Mouse (Mus musculus): ENCODE data around the gene Gm28047. TPM values are rescaled to one million over a fixed set of nuclear protein-coding genes. Genes with fewer than 3 reads are reported as not detected.
"Not testable (repeated sequence)": the region's sequence is repeated elsewhere in the genome, so short reads cannot be mapped to it uniquely, and the experiment has no call there.

The Gm28047 gene
- total RNA-seq, 2 experiments from 2014 or later: 1.5 TPM; not detected in 1

- DNase-seq (ENCODE audit: low spot score in 2 of 2): no peak
These were observed 2.3 kb downstream of the Gm28047 start for GRCm38 (mm10) chr15:102622536-102622935.

GRCm38 (mm10) chr15:102620765-102621164, 4.1 kb downstream of the Gm28047 start:
- no peak for DNase-seq (ENCODE audit: low spot score in 2 of 2)

GRCm38 (mm10) chr15:102619486-102619885, 5.4 kb downstream of the Gm28047 start:
- no peak for DNase-seq (ENCODE audit: low spot score in 2 of 2)

- DNase-seq (ENCODE audit: low spot score in 2 of 2): no peak
These were observed 7.2 kb downstream of the Gm28047 start for GRCm38 (mm10) chr15:102617654-102618053.

GRCm38 (mm10) chr15:102616174-102616573, 8.7 kb downstream of the Gm28047 start:
- no peak for DNase-seq (ENCODE audit: low spot score in 2 of 2)

GRCm38 (mm10) chr15:102614224-102614623, 10.6 kb downstream of the Gm28047 start:
- DNase-seq (ENCODE audit: low spot score in 2 of 2): no peak

GRCm38 (mm10) chr15:102612966-102613365, 11.9 kb downstream of the Gm28047 start:
- DNase-seq (ENCODE audit: low spot score in 2 of 2): no peak

GRCm38 (mm10) chr15:102608586-102608985, 16.3 kb downstream of the Gm28047 start:
- DNase-seq (ENCODE audit: low spot score in 2 of 2): not testable (repeated sequence)

GRCm38 (mm10) chr15:102593996-102594656, 30.7 kb downstream of the Gm28047 start:
- no peak for DNase-seq (ENCODE audit: low spot score in 2 of 2)

GRCm38 (mm10) chr15:102592674-102593073, 32.2 kb downstream of the Gm28047 start:
- no peak for DNase-seq (ENCODE audit: low spot score in 2 of 2)

- DNase-seq (ENCODE audit: low spot score in 2 of 2): no peak
These were observed 34.3 kb downstream of the Gm28047 start for GRCm38 (mm10) chr15:102590567-102590966.

GRCm38 (mm10) chr15:102589826-102590225, 35.0 kb downstream of the Gm28047 start:
- no peak for DNase-seq (ENCODE audit: low spot score in 2 of 2)

GRCm38 (mm10) chr15:102585501-102585900, 39.4 kb downstream of the Gm28047 start:
- no peak for DNase-seq (ENCODE audit: low spot score in 2 of 2)

- DNase-seq (ENCODE audit: low spot score in 2 of 2): no peak
These were observed 41.0 kb downstream of the Gm28047 start for GRCm38 (mm10) chr15:102583708-102584383.

- DNase-seq (ENCODE audit: low spot score in 2 of 2): no peak
These were observed 43.7 kb downstream of the Gm28047 start for GRCm38 (mm10) chr15:102581205-102581604.

GRCm38 (mm10) chr15:102578351-102578750, 46.5 kb downstream of the Gm28047 start:
- no peak for DNase-seq (ENCODE audit: low spot score in 2 of 2)

GRCm38 (mm10) chr15:102576972-102577371, 47.9 kb downstream of the Gm28047 start:
- no peak for DNase-seq (ENCODE audit: low spot score in 2 of 2)

- DNase-seq (ENCODE audit: low spot score in 2 of 2): no peak
These were observed 52.8 kb downstream of the Gm28047 start for GRCm38 (mm10) chr15:102572081-102572480.

- no peak for DNase-seq (ENCODE audit: low spot score in 2 of 2)
These were observed 57.0 kb downstream of the Gm28047 start for GRCm38 (mm10) chr15:102567849-102568248.

- no peak for DNase-seq (ENCODE audit: low spot score in 2 of 2)
These were observed 61.2 kb downstream of the Gm28047 start for GRCm38 (mm10) chr15:102563681-102564080.

- no peak for DNase-seq (ENCODE audit: low spot score in 2 of 2)
These were observed 61.8 kb downstream of the Gm28047 start for GRCm38 (mm10) chr15:102563061-102563460.

- no peak for DNase-seq (ENCODE audit: low spot score in 2 of 2)
These were observed 62.4 kb downstream of the Gm28047 start for GRCm38 (mm10) chr15:102562491-102562890.

GRCm38 (mm10) chr15:102557580-102557979, 67.3 kb downstream of the Gm28047 start:
- no peak for DNase-seq (ENCODE audit: low spot score in 2 of 2)
